Mouse (Mus musculus): Measurements from ENCODE around the gene Smim22. TPM values are rescaled to one million over a fixed set of nuclear protein-coding genes. Genes with fewer than 3 reads are reported as not detected.

Gene Smim22
- total RNA-seq, 1 experiment = 1.9 TPM

DNA sequence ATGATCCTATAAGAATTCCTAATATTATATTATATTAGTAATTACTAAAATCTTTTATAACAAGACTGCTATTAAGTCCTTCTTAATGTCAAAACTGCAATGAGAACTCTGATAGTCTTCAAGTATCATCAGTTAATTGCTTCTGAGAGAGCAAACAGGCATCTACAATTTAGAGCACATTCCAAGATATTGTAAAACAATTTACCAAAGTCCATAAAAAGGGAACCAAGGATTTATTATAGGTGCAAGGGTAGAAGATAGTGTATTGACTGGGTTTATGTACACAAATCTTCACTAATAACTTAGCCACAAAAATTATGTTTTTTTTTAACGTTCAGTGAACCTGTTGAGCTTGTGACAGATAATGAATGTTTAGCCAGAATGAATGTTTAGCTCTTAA is 8.1 kb upstream of the Smim22 start:
- no peaks in the 10 kb centered on the region for H3K36me3 ChIP-seq (ENCODE audit: control insufficient read depth, insufficient read depth, low read length, poor library complexity, severe bottlenecking)
- no peak for DNase-seq (ENCODE audit: low read depth, low spot score)
- no peaks in the 10 kb centered on the region for H3K4me1 ChIP-seq (ENCODE audit: control insufficient read depth in 2 of 2, insufficient read depth in 2 of 2, low read length in 2 of 2, poor library complexity in 1 of 2)
- in situ Hi-C loops (cut with MboI; ENCODE audit: low sequenced_read_pairs in 2 of 2, unreplicated experiment in 2 of 2) = no loop called here
- H3K9me3 ChIP-seq (ENCODE audit: control insufficient read depth, insufficient read depth, low read depth, low read length) = no peaks in the 10 kb centered on the region
- no peak overlapping the region for H3K9ac ChIP-seq (ENCODE audit: insufficient read depth, low read depth, low read length, poor library complexity, severe bottlenecking)
- H3K27ac ChIP-seq (ENCODE audit: insufficient read depth, low read depth, low read length, poor library complexity, severe bottlenecking) = no peak overlapping the region
- H3K4me3 ChIP-seq (ENCODE audit: insufficient read depth in 1 of 2, low read depth in 1 of 2, low read length in 2 of 2, poor library complexity in 1 of 2, severe bottlenecking in 1 of 2) = no peak overlapping the region
- TF ChIP-seq MAFK (IDR thresholded peaks at IDR 0.05; ENCODE audit: insufficient read depth, low read depth, low read length) (no peak), ZNF384 (IDR thresholded peaks at IDR 0.05; ENCODE audit: low read depth, low read length) (no peak), ZC3H11A (IDR thresholded peaks at IDR 0.05; ENCODE audit: borderline replicate concordance, low read depth, low read length) (no peak), HCFC1 (IDR thresholded peaks at IDR 0.05; ENCODE audit: borderline replicate concordance, insufficient read depth, low read length) (no peak), CHD2 (IDR thresholded peaks at IDR 0.05; ENCODE audit: low read depth, low read length) (no peak)

DNA sequence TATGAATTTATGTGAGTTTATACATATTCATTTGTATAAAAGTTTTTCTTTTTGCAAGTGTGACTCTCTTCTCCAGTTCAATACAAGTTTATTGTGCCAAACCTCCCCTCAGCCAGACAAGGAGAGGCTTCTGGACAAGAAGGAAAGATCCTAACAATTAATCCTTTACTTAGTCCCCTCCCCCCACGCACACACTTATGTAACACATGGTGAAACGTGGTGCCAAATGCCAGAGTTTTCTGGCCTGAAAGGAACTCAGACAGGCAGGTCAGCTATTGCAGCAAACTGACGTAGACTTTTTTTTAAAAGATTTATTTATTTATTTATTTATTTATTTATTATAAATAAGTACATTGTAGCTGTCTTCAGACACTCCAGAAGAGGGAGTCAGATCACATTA is 6.5 kb upstream of the Smim22 start:
- in situ Hi-C loops (cut with MboI; ENCODE audit: low sequenced_read_pairs in 2 of 2, unreplicated experiment in 2 of 2) = no loop called here
- no peak overlapping the region for H3K4me3 ChIP-seq (ENCODE audit: insufficient read depth in 1 of 2, low read depth in 1 of 2, low read length in 2 of 2, poor library complexity in 1 of 2, severe bottlenecking in 1 of 2)
- H3K27ac ChIP-seq (ENCODE audit: insufficient read depth, low read depth, low read length, poor library complexity, severe bottlenecking) = no peak overlapping the region
- DNase-seq (ENCODE audit: low read depth, low spot score) = no peak
- no peaks in the 10 kb centered on the region for H3K36me3 ChIP-seq (ENCODE audit: control insufficient read depth, insufficient read depth, low read length, poor library complexity, severe bottlenecking)
- no peaks in the 10 kb centered on the region for H3K4me1 ChIP-seq (ENCODE audit: control insufficient read depth in 2 of 2, insufficient read depth in 2 of 2, low read length in 2 of 2, poor library complexity in 1 of 2)
- TF ChIP-seq ZC3H11A (IDR thresholded peaks at IDR 0.05; ENCODE audit: borderline replicate concordance, low read depth, low read length) (no peak), MAFK (IDR thresholded peaks at IDR 0.05; ENCODE audit: insufficient read depth, low read depth, low read length) (no peak), ZNF384 (IDR thresholded peaks at IDR 0.05; ENCODE audit: low read depth, low read length) (no peak), CHD2 (IDR thresholded peaks at IDR 0.05; ENCODE audit: low read depth, low read length) (no peak), HCFC1 (IDR thresholded peaks at IDR 0.05; ENCODE audit: borderline replicate concordance, insufficient read depth, low read length) (no peak)
- H3K9me3 ChIP-seq (ENCODE audit: control insufficient read depth, insufficient read depth, low read depth, low read length) = no peaks in the 10 kb centered on the region
- no peak overlapping the region for H3K9ac ChIP-seq (ENCODE audit: insufficient read depth, low read depth, low read length, poor library complexity, severe bottlenecking)

DNA sequence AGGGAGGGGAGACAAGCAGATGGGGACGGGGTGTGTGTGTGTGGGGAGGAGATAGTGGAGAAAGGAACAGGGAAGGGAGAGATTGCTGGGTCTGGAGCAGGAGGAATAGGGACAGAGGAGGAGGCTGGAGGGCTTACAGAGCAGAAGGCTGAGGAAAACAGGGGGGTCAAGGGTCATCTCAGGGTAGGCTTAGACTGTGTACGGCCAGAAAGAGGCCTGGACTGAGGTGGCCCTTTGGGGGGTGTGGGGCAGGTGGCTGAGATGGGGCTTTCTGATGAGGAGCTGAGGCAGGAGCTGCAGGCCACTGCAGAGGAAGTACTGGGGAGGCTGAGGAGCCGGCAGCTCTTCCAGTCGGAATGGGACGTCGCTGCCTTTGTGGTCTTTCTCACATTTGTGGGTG is 404 bp downstream of the Smim22 start:
- peak overlapping the region in 1 of 2 experiments; percentile 45; a peak in 2 of 4 replicates for H3K4me3 ChIP-seq (ENCODE audit: insufficient read depth in 1 of 2, low read depth in 1 of 2, low read length in 2 of 2, poor library complexity in 1 of 2, severe bottlenecking in 1 of 2)
- peaks cover 17% of the 10 kb centered on the region; the same call in 1 of the 2 replicates for H3K36me3 ChIP-seq (ENCODE audit: control insufficient read depth, insufficient read depth, low read length, poor library complexity, severe bottlenecking)
- no peak for DNase-seq (ENCODE audit: low read depth, low spot score)
- H3K9me3 ChIP-seq (ENCODE audit: control insufficient read depth, insufficient read depth, low read depth, low read length) = no peaks in the 10 kb centered on the region
- H3K9ac ChIP-seq (ENCODE audit: insufficient read depth, low read depth, low read length, poor library complexity, severe bottlenecking) = peak overlapping the region; percentile 22
- peaks cover 3 to 23% of the 10 kb centered on the region in 2 experiments; a peak in 3 of 4 replicates for H3K4me1 ChIP-seq (ENCODE audit: control insufficient read depth in 2 of 2, insufficient read depth in 2 of 2, low read length in 2 of 2, poor library complexity in 1 of 2)
- TF ChIP-seq HCFC1 (IDR thresholded peaks at IDR 0.05; ENCODE audit: borderline replicate concordance, insufficient read depth, low read length) (no peak), ZC3H11A (IDR thresholded peaks at IDR 0.05; ENCODE audit: borderline replicate concordance, low read depth, low read length) (no peak), ZNF384 (IDR thresholded peaks at IDR 0.05; ENCODE audit: low read depth, low read length) (no peak), CHD2 (IDR thresholded peaks at IDR 0.05; ENCODE audit: low read depth, low read length) (no peak), MAFK (IDR thresholded peaks at IDR 0.05; ENCODE audit: insufficient read depth, low read depth, low read length) (no peak)
- no peak overlapping the region for H3K27ac ChIP-seq (ENCODE audit: insufficient read depth, low read depth, low read length, poor library complexity, severe bottlenecking)
- in situ Hi-C loops (cut with MboI; ENCODE audit: low sequenced_read_pairs in 2 of 2, unreplicated experiment in 2 of 2) = no loop called here

DNA sequence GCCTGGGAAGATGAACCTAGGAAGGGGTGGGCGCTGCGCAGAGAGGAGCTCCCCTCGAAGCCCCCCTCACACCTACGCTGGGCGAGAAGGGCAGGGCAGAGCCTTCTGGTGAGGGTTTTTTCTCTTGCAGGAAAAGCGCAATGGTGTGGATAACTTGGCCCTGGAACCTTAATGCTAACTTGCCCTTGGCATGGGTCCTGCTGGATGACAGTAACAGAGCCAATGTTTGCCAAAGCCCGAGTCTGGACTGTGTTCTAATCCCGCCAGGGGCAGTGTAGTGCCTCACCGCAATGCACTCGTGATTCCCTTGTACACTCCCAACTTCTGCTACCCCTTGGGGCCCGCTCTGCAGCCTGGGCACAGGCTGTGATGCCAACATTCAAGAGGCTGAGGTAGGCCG is 988 bp downstream of the Smim22 start:
- 0 out of 4 replicates have a peak overlapping the region, but pooled peaks of 1 of the 2 experiments have one; percentile 45 for H3K4me3 ChIP-seq (ENCODE audit: insufficient read depth in 1 of 2, low read depth in 1 of 2, low read length in 2 of 2, poor library complexity in 1 of 2, severe bottlenecking in 1 of 2)
- H3K27ac ChIP-seq (ENCODE audit: insufficient read depth, low read depth, low read length, poor library complexity, severe bottlenecking) = no peak overlapping the region
- no peak for TF ChIP-seq HCFC1 (IDR thresholded peaks at IDR 0.05; ENCODE audit: borderline replicate concordance, insufficient read depth, low read length)
- TF ChIP-seq CHD2 (IDR thresholded peaks at IDR 0.05; ENCODE audit: low read depth, low read length) = no peak
- TF ChIP-seq MAFK (IDR thresholded peaks at IDR 0.05; ENCODE audit: insufficient read depth, low read depth, low read length) = no peak
- H3K9me3 ChIP-seq (ENCODE audit: control insufficient read depth, insufficient read depth, low read depth, low read length) = no peaks in the 10 kb centered on the region
- DNase-seq (ENCODE audit: low read depth, low spot score) = no peak
- H3K36me3 ChIP-seq (ENCODE audit: control insufficient read depth, insufficient read depth, low read length, poor library complexity, severe bottlenecking) = peaks cover 17% of the 10 kb centered on the region; the same call in 1 of the 2 replicates
- H3K4me1 ChIP-seq (ENCODE audit: control insufficient read depth in 2 of 2, insufficient read depth in 2 of 2, low read length in 2 of 2, poor library complexity in 1 of 2) = peaks cover 6 to 23% of the 10 kb centered on the region in 2 experiments; a peak in 3 of 4 replicates
- peak overlapping the region; percentile 9; the same call in 1 of the 2 replicates for H3K9ac ChIP-seq (ENCODE audit: insufficient read depth, low read depth, low read length, poor library complexity, severe bottlenecking)
- in situ Hi-C loops (cut with MboI; ENCODE audit: low sequenced_read_pairs in 2 of 2, unreplicated experiment in 2 of 2) = no loop called here
